Mouse (Mus musculus): ENCODE measurements at regions not wholly inside any gene's neighbourhood (a gene's known extent, or its start where the extent isn't known, plus 50 kb on each side); places are given as distances from the start of the nearest gene placed in this dataset.

DNA sequence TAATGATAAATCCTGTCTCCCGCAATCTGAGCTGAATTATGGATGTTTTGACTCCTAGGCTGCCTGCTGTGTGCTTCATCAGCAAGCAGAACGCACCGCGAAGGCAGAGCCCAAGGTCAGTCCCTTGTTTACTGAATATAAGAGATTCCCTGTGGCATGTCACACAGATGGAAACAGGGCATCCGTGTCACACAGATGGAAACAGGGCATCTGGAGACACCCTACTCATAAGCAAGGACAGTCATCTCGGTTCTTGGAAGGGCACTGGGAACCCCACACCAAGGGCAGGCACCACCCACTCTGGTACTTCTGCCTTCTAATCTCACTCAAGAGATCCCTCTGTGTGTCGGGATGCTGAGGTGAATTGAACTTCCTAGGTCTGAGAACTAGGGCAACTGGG, 241.9 kb downstream of the Cog6 start:
- TF ChIP-seq GATA1 (IDR thresholded peaks at IDR 0.05; ENCODE audit: borderline replicate concordance, low read length) = no peak
- no peak for TF ChIP-seq FLI1 (IDR thresholded peaks at IDR 0.05; ENCODE audit: low read length)

All from megakaryocyte, embryonic 14.5 days (primary cell).